Mouse (Mus musculus) lung, postnatal 0 days (tissue): ENCODE data around the gene Stk32b. TPM values are rescaled to one million over a fixed set of nuclear protein-coding genes. Genes with fewer than 3 reads are reported as not detected.
A peak's percentile ranks its signal among the peaks of the same experiment; 100 is the strongest.

Experiments used
- ATAC-seq: fragments of 200-750 bp; cut with Nextera tagmentation; 2 replicates; pipeline ENCODE4 v1.8.0; 2017; ENCODE audit warnings: moderate library complexity
- DNase-seq: peaks from one replicate; pipeline ENCODE4 v3.0.0-alpha.2; 2016; ENCODE audit warnings: low spot score
- H3K27ac ChIP-seq: fragments of 300-500 bp; sonication (generic); 2 replicates; pipeline ENCODE4 v1.5.1; 2014; ENCODE audit warnings: antibody characterized with exemption, mild to moderate bottlenecking, low read length, mixed read lengths
- H3K27me3 ChIP-seq: fragments of 300-500 bp; sonication (generic); replicated peaks from 2 replicates; pipeline ENCODE4 v1.6.1; 2014; ENCODE audit warnings: low read length, mixed read lengths; ENCODE audit not compliant: insufficient read depth
- H3K36me3 ChIP-seq: fragments of 300-500 bp; sonication (generic); 2 replicates; pipeline ENCODE4 v1.6.1; 2014; ENCODE audit warnings: low read length, mixed read lengths; ENCODE audit not compliant: insufficient read depth
- H3K4me1 ChIP-seq: fragments of 300-500 bp; sonication (generic); 2 replicates; pipeline ENCODE4 v1.6.1; 2014; ENCODE audit warnings: antibody characterized with exemption, low read depth, low read length, mixed read lengths; ENCODE audit not compliant: insufficient read depth
- H3K4me2 ChIP-seq: fragments of 300-500 bp; sonication (generic); replicated peaks from 2 replicates; pipeline ENCODE4 v1.6.1; 2014; ENCODE audit warnings: low read depth, mild to moderate bottlenecking, low read length, moderate library complexity, mixed read lengths
- H3K4me3 ChIP-seq: fragments of 300-500 bp; sonication (generic); 2 replicates; pipeline ENCODE4 v1.5.1; 2014; ENCODE audit warnings: low read depth, low read length
- H3K9ac ChIP-seq: fragments of 300-500 bp; sonication (generic); replicated peaks from 2 replicates; pipeline ENCODE4 v1.6.1; 2014; ENCODE audit warnings: low read depth, mild to moderate bottlenecking
- H3K9me3 ChIP-seq: fragments of 300-500 bp; sonication (generic); 2 replicates; pipeline ENCODE4 v1.6.1; 2016; ENCODE audit warnings: low read length, mixed read lengths
- CTCF ChIP-seq: IDR thresholded peaks from 2 replicates; pipeline ENCODE4 v1.5.1; 2016; ENCODE audit warnings: antibody characterized with exemption, mild to moderate bottlenecking
- EP300 ChIP-seq: IDR thresholded peaks from 2 replicates; pipeline ENCODE4 v1.6.1; 2016; ENCODE audit warnings: antibody characterized with exemption, mild to moderate bottlenecking, control low read depth
- WGBS: fragments of 180-500 bp; shearing (Covaris S2); extraction: QIAGEN DNeasy Blood & Tissue Kit; methylation state at CpG from one replicate; pipeline ENCODE4 v1.1.7; 2014; 5-methylcytosine and 5-hydroxymethylcytosine counted together
- polyA plus RNA-seq: library from polyadenylated mRNA; unstranded; fragments of >200 nt; fragmentation: Nextera tagmentation; extraction: Ambion mirVana; gene quantifications from 2 replicates; pipeline ENCODE4 v1.2.1, GENCODE M21; 2015

Gene Stk32b
- polyA plus RNA-seq, 1 experiment from 2014 or later: 0.05 TPM

DNA sequence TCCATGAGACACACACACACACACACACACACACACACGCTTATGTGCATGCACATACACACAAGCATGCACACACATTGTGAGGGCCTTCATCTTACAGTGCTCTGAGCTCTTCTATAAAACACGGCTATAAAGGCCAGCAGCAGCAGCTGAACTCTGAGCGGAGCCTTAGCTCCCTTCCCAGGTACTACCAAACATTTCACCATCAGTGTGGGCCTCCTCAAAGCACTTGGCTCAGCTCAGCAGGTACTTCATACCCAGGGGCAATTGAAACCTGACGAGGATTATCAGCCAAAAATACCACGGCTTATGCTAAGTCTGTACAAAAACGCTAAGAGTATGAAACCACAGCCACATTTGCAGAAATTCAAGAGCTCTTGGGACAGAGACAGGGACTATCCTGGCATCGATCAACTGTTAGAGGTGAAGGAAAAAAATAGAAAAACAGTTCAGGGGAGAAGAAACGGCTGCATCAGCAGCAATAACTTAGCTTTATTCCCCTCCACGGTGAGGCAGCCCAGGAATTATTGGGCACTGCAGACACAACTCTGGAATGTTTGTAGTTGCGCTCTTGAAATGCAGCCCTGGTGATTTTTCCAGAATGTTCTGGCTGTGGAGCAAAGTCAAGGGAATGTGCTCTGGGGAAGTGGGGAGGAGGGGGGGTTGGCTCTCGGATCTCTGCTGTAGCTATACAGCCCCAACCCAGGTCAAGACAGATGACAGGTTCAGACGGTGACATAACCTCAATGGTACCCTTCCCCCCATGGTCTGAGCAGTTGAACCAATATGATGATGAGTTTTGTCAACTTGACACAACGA is 27.1 kb upstream of the Stk32b start:
- Histone ChIP-seq H3K27me3 (no peaks in the 10 kb centered on the region), H3K4me1 (no peaks in the 10 kb centered on the region), H3K9me3 (0 out of 2 replicates have a peak, but pooled peaks cover 2% of the 10 kb centered on the region), H3K27ac (no peak overlapping the region), H3K36me3 (no peaks in the 10 kb centered on the region), H3K9ac (no peak overlapping the region), H3K4me2 (no peak overlapping the region), H3K4me3 (no peak overlapping the region)
- TF ChIP-seq CTCF (no peak), EP300 (no peak)
- WGBS: 48% methylated on average over 13 of the region's 13 CpGs
- DNase-seq (peak; percentile 35), ATAC-seq (peak; percentile 77)

GRCm38 (mm10) chr5:37736213-37736612 is 19.2 kb upstream of the Stk32b start:
- no peak overlapping the region for H3K4me3 ChIP-seq
- 47% methylated on average over 7 of the region's 7 CpGs for whole genome bisulfite sequencing
- H3K4me2 ChIP-seq: no peak overlapping the region
- no peak overlapping the region for H3K9ac ChIP-seq
- DNase-seq (no peak), ATAC-seq (no peak)
- H3K9me3 ChIP-seq: no peaks in the 10 kb centered on the region
- TF ChIP-seq EP300 (no peak), CTCF (peak; percentile 37)
- no peaks in the 10 kb centered on the region for H3K27me3 ChIP-seq
- no peaks in the 10 kb centered on the region for H3K36me3 ChIP-seq
- no peak overlapping the region for H3K27ac ChIP-seq
- no peaks in the 10 kb centered on the region for H3K4me1 ChIP-seq

DNA sequence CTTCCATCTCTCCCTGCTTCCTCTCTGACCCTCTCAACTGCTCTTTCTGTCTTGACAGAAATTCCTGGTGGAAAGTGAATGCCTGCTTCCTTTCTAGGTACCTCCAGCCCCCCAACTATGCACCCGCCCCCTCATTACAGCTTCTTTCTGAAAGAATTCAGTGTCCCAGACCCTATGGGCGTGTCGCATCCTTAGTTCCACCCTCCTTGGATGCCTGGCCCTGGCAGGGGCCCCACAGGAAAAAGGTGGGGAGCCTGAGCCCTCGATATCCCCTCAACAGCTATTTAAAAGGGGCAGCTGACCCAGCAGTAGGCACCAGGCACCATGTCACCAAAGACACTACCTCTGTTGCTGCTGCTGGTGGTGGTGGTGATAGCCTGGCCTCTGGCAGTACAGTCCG is 18.3 kb upstream of the Stk32b start, which contains the start of gene Cytl1:
Gene Cytl1, plus strand, starts transcription at position 296 of the 400 bp plus-strand sequence.
- ATAC-seq (no peak), DNase-seq (no peak)
- no peak within 1 kb of the TSS for H3K4me2 ChIP-seq
- TF ChIP-seq CTCF (no peak), EP300 (no peak)
- no peaks in the 10 kb centered on the region for H3K9me3 ChIP-seq
- no peaks in the 10 kb centered on the region for H3K27me3 ChIP-seq
- H3K4me1 ChIP-seq: no peaks in the 10 kb centered on the region
- H3K4me3 ChIP-seq: no peak within 1 kb of the TSS
- H3K36me3 ChIP-seq: no peaks in the 10 kb centered on the region
- no peak within 1 kb of the TSS for H3K27ac ChIP-seq
- H3K9ac ChIP-seq: no peak within 1 kb of the TSS
- WGBS: 21% methylated on average over 5 of the region's 5 CpGs

GRCm38 (mm10) chr5:37730781-37731180 is 13.8 kb upstream of the Stk32b start:
- no peak for DNase-seq
- TF ChIP-seq CTCF (no peak), EP300 (no peak)
- ATAC-seq: no peak
- no peak overlapping the region for H3K4me2 ChIP-seq
- no peak overlapping the region for H3K9ac ChIP-seq
- no peaks in the 10 kb centered on the region for H3K4me1 ChIP-seq
- WGBS: 53% methylated on average over 2 of the region's 2 CpGs
- no peak overlapping the region for H3K4me3 ChIP-seq
- H3K9me3 ChIP-seq: no peaks in the 10 kb centered on the region
- H3K27ac ChIP-seq: no peak overlapping the region
- H3K36me3 ChIP-seq: no peaks in the 10 kb centered on the region
- no peaks in the 10 kb centered on the region for H3K27me3 ChIP-seq

DNA sequence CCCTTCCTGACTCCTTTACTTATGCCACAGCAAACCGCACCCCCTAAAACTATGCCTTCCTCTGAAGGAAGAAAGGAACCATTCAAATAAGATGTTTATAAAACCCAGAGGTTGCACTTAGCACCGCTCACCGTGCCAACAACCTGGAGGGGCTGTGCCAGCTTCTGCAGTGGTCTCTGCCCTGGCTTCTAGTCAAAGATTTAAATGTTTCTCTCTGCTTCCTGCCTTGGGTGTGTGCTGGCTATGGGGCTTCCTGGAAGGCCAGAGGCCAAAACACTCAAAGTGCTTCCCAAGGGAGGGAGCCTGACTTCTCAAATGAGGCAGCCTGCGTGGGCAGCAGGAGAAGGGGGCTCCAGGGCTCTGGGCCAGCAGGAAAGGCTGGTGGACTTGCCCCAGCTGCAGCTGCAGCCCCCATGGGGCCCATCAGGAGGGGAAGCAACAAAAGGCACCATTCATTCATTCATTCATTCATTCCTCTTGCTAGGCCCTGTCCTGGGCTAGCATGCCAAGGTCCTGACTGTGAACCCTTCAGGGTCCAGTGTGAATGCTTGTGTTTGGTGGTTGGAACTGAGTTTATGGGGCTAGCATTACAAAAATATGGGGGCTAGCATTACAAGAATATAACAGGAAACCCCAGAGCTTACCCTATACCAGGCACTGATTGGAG is 8.4 kb upstream of the Stk32b start:
- Histone ChIP-seq H3K27ac (no peak overlapping the region), H3K9me3 (no peaks in the 10 kb centered on the region), H3K36me3 (no peaks in the 10 kb centered on the region), H3K4me1 (no peaks in the 10 kb centered on the region), H3K4me2 (no peak overlapping the region), H3K9ac (no peak overlapping the region), H3K27me3 (no peaks in the 10 kb centered on the region), H3K4me3 (no peak overlapping the region)
- DNase-seq (no peak), ATAC-seq (no peak)
- TF ChIP-seq EP300: no peak
- no peak for TF ChIP-seq CTCF
- 32% methylated on average over 4 of the region's 4 CpGs for WGBS

DNA sequence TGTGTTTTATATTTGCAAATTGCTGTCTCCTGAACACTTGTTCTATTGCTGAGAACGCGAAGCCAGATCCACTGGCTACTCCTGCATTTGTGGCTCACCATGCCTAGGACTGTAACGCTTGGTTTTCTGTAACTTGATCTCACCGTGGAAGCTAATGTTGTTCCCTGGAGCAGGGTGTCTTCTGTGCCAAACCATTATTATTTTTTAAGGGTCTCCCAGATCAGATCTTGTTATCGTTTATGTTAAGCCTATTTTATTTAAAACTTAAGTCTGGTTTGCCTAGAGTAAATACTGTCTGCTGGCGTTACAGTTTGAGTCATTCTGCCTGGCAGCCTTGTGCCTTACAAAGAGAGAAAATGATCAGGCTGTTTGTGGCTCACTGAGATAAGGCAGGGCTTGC is 3.7 kb upstream of the Stk32b start:
- Histone ChIP-seq H3K9me3 (no peaks in the 10 kb centered on the region), H3K27me3 (peaks cover 6% of the 10 kb centered on the region; the same call in 1 of the 2 replicates), H3K27ac (no peak overlapping the region), H3K36me3 (no peaks in the 10 kb centered on the region), H3K4me1 (no peaks in the 10 kb centered on the region), H3K4me2 (no peak overlapping the region), H3K9ac (no peak overlapping the region), H3K4me3 (no peak overlapping the region)
- ATAC-seq: no peak
- WGBS: 21% methylated on average over 6 of the region's 6 CpGs
- TF ChIP-seq CTCF (no peak), EP300 (no peak)
- no peak for DNase-seq
